Mouse (Mus musculus) forebrain, embryonic 16.5 days (tissue): ENCODE measurements at regions not wholly inside any gene's neighbourhood (a gene's known extent, or its start where the extent isn't known, plus 50 kb on each side); places are given as distances from the start of the nearest gene placed in this dataset.
A peak's percentile ranks its signal among the peaks of the same experiment; 100 is the strongest.

Source experiments
- ATAC-seq: fragments of 200-750 bp; cut with Nextera tagmentation; 2 replicates; pipeline ENCODE4 v1.8.0; 2017; ENCODE audit warnings: mild to moderate bottlenecking, moderate library complexity
- H3K27ac ChIP-seq: fragments of 300-500 bp; sonication (generic); 2 replicates; pipeline ENCODE4 v1.5.1; 2014; ENCODE audit warnings: low read length, control low read depth
- H3K27me3 ChIP-seq: fragments of 300-500 bp; sonication (generic); replicated peaks from 2 replicates; pipeline ENCODE4 v1.6.1; 2014; ENCODE audit warnings: low read length; ENCODE audit not compliant: control insufficient read depth, insufficient read depth
- H3K36me3 ChIP-seq: fragments of 300-500 bp; sonication (generic); 2 replicates; pipeline ENCODE4 v1.6.1; 2014; ENCODE audit not compliant: control insufficient read depth, insufficient read depth
- H3K4me1 ChIP-seq: fragments of 300-500 bp; sonication (generic); replicated peaks from 2 replicates; pipeline ENCODE4 v1.6.1; 2014; ENCODE audit warnings: low read length; ENCODE audit not compliant: control insufficient read depth, insufficient read depth
- H3K4me2 ChIP-seq: fragments of 300-500 bp; sonication (generic); 2 replicates; pipeline ENCODE4 v1.6.1; 2014; ENCODE audit warnings: mild to moderate bottlenecking, low read length, control low read depth
- H3K4me3 ChIP-seq: fragments of 300-500 bp; sonication (generic); replicated peaks from 2 replicates; pipeline ENCODE4 v1.5.1; 2014; ENCODE audit warnings: mild to moderate bottlenecking, low read length, control low read depth
- H3K9ac ChIP-seq: fragments of 300-500 bp; sonication (generic); replicated peaks from 2 replicates; pipeline ENCODE4 v1.6.1; 2014; ENCODE audit warnings: low read depth, low read length, control low read depth
- H3K9me3 ChIP-seq: fragments of 300-500 bp; sonication (generic); 2 replicates; pipeline ENCODE4 v1.6.1; 2016; ENCODE audit warnings: low read length; ENCODE audit not compliant: control insufficient read depth
- WGBS: fragments of 180-500 bp; shearing (Covaris S2); extraction: QIAGEN DNeasy Blood & Tissue Kit; methylation state at CpG from one replicate; pipeline ENCODE4 v1.1.7; 2014; 5-methylcytosine and 5-hydroxymethylcytosine counted together

DNA sequence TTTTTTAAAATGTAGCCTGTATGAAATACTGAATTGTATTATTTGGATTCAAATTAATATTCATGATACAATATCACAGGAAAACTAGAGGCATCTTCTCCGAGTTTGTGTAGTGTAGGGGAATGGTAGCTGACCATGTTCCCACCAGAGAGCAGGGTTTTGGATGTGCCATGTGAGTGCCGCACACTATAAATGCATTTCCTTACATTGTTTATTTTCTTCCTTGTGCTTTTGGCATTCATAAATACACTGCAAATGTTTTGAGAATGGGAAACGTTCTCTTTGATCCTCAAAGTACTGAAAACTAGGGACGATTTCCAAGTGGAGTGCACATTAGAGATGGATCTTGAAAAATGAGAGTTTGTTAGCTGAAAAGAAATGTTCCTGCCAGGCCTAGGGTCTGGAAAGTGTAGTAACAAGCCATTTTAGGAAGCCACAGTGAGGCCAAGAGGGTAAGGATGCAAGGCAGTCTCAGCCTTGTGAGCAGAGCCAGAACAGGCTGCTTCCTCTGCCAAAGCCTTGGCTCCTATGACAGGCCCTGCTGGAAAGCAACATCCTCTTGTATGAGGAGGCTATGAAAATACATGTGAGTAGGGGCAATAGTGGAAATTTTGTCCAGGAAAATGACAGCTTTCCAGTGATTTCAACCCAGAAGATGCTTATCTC is 331.8 kb downstream of the Inhba start:
- WGBS = 68% methylated on average over 4 of the region's 4 CpGs
- Histone ChIP-seq H3K4me1 (no peaks in the 10 kb centered on the region), H3K27ac (no peak overlapping the region), H3K9me3 (no peaks in the 10 kb centered on the region), H3K27me3 (no peaks in the 10 kb centered on the region), H3K36me3 (no peaks in the 10 kb centered on the region), H3K9ac (no peak overlapping the region), H3K4me2 (no peak overlapping the region), H3K4me3 (no peak overlapping the region)
- peak; percentile 62 for ATAC-seq

GRCm38 (mm10) chr13:16349353-16349752 is 337.7 kb downstream of the Inhba start:
- no peak overlapping the region for H3K9ac ChIP-seq
- H3K4me3 ChIP-seq = no peak overlapping the region
- H3K27me3 ChIP-seq = no peaks in the 10 kb centered on the region
- H3K4me1 ChIP-seq = no peaks in the 10 kb centered on the region
- no peak overlapping the region for H3K4me2 ChIP-seq
- H3K27ac ChIP-seq = no peak overlapping the region
- 31% methylated on average over 1 of the region's 1 CpGs for WGBS
- no peaks in the 10 kb centered on the region for H3K36me3 ChIP-seq
- H3K9me3 ChIP-seq = no peaks in the 10 kb centered on the region
- no peak for ATAC-seq

DNA sequence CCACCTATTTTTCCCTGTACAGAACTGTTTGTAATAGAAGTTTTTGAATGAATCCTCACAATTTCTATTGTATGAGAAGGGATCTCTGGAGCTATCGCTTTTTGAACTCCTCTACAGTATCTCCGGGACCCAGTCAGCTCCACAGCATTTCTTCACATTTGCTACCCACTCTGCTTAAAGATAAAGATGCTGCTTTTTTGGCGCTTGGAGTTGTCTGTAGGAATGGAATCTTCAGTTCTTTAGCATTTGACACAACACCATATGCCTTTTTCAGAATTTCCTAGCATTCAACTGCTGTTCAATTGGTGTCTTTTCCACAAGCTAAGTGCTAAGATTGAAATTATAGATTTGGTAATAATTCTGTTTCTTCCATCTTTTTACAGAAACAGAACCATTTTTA is 338.4 kb downstream of the Inhba start:
- Histone ChIP-seq H3K4me3 (no peak overlapping the region), H3K9ac (no peak overlapping the region), H3K4me2 (no peak overlapping the region), H3K27ac (no peak overlapping the region), H3K4me1 (no peaks in the 10 kb centered on the region), H3K27me3 (no peaks in the 10 kb centered on the region), H3K9me3 (no peaks in the 10 kb centered on the region), H3K36me3 (no peaks in the 10 kb centered on the region)
- 83% methylated on average over 3 of the region's 3 CpGs for WGBS
- ATAC-seq = peak; percentile 43; the same call in 1 of the 2 replicates

DNA sequence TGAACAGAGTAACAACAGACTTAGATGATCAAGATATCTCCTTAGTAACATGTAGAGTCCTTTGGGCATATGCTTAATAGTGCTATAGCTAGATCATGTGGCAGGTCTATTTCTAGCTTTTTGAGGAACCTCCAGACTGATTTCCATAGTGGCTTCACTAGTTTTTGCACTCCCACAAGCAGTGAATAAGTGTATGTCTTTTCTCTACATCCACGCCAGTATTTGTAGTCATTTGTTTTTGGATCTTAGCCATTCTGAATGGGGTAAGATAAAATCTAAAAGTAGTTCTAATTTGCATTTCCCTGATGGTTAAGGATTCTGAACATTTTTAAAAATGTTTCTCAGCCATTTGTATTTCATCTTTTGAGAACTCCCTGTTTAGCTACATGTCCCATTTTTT is 343.7 kb downstream of the Inhba start:
- no peak overlapping the region for H3K4me3 ChIP-seq
- no peaks in the 10 kb centered on the region for H3K9me3 ChIP-seq
- H3K9ac ChIP-seq = no peak overlapping the region
- no peaks in the 10 kb centered on the region for H3K27me3 ChIP-seq
- H3K27ac ChIP-seq = no peak overlapping the region
- WGBS = 65% methylated on average over 1 of the region's 1 CpGs
- H3K36me3 ChIP-seq = no peaks in the 10 kb centered on the region
- H3K4me2 ChIP-seq = no peak overlapping the region
- no peaks in the 10 kb centered on the region for H3K4me1 ChIP-seq
- ATAC-seq = no peak

DNA sequence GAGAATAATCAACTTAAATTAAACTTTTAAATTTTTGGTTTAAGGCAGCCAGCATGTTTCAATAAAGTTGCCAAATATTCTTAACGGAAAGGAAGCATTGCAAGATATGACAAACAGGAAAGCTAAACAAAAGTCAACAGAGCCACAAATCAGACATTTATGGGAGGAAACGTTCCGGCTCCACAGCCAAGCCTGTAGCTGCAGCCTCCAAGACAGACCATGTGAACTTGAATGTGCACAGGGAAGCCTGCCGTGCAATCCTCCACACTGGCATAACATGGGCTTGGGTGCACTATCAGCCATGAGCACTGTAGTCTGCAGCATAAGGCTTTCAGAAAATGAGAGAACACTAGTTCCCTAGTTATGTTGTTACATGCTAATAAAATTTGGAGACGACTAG is 367.8 kb downstream of the Inhba start:
- Histone ChIP-seq H3K9ac (no peak overlapping the region), H3K9me3 (no peaks in the 10 kb centered on the region), H3K4me3 (no peak overlapping the region), H3K36me3 (no peaks in the 10 kb centered on the region), H3K4me2 (no peak overlapping the region), H3K4me1 (no peaks in the 10 kb centered on the region), H3K27ac (no peak overlapping the region), H3K27me3 (no peaks in the 10 kb centered on the region)
- ATAC-seq = peak; percentile 86
- WGBS = 80% methylated on average over 5 of the region's 5 CpGs

DNA sequence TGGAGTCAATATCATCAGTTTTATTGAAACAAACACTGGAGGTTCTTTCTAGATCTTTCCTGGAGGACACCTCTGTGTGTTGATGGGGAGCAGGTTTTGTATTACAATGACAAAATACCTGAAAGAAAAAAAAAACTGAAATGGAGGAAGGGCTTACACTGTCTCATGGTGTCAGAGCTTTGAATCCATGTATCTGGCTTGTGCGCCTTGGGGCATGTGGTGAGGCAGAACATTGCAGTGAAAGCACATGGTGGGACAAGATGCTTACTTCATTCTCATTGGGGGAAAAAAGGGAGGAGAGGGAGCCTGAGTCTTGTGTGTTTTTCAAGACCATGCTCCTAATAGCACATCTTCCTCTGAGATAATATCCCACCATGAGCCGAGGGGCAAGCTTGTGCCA is 368.3 kb downstream of the Inhba start:
- no peaks in the 10 kb centered on the region for H3K27me3 ChIP-seq
- no peak overlapping the region for H3K9ac ChIP-seq
- no peaks in the 10 kb centered on the region for H3K36me3 ChIP-seq
- no peaks in the 10 kb centered on the region for H3K4me1 ChIP-seq
- H3K9me3 ChIP-seq = no peaks in the 10 kb centered on the region
- no peak overlapping the region for H3K4me3 ChIP-seq
- 92% methylated on average over 2 of the region's 2 CpGs for WGBS
- ATAC-seq = peak; percentile 57; the same call in 1 of the 2 replicates
- H3K4me2 ChIP-seq = no peak overlapping the region
- H3K27ac ChIP-seq = no peak overlapping the region

GRCm38 (mm10) chr13:16382936-16383511 is 371.4 kb downstream of the Inhba start:
- no peak overlapping the region for H3K27ac ChIP-seq
- no peaks in the 10 kb centered on the region for H3K4me1 ChIP-seq
- 79% methylated on average over 5 of the region's 5 CpGs for WGBS
- no peak overlapping the region for H3K9ac ChIP-seq
- no peaks in the 10 kb centered on the region for H3K27me3 ChIP-seq
- H3K4me2 ChIP-seq = no peak overlapping the region
- H3K9me3 ChIP-seq = no peaks in the 10 kb centered on the region
- no peak overlapping the region for H3K4me3 ChIP-seq
- no peaks in the 10 kb centered on the region for H3K36me3 ChIP-seq
- ATAC-seq = no peak

GRCm38 (mm10) chr13:16416356-16417019 is 404.8 kb downstream of the Inhba start:
- Histone ChIP-seq H3K27me3 (no peaks in the 10 kb centered on the region), H3K4me1 (no peaks in the 10 kb centered on the region), H3K9ac (no peak overlapping the region), H3K9me3 (no peaks in the 10 kb centered on the region), H3K4me3 (no peak overlapping the region), H3K4me2 (no peak overlapping the region), H3K27ac (no peak overlapping the region), H3K36me3 (no peaks in the 10 kb centered on the region)
- 52% methylated on average over 2 of the region's 2 CpGs for WGBS
- no peak for ATAC-seq

- Histone ChIP-seq H3K4me3 (no peak overlapping the region), H3K9ac (no peak overlapping the region), H3K9me3 (no peaks in the 10 kb centered on the region), H3K27me3 (no peaks in the 10 kb centered on the region), H3K4me2 (no peak overlapping the region), H3K27ac (no peak overlapping the region), H3K36me3 (no peaks in the 10 kb centered on the region), H3K4me1 (no peaks in the 10 kb centered on the region)
- 81% methylated on average over 2 of the region's 2 CpGs for WGBS
- ATAC-seq = no peak
Observed at GRCm38 (mm10) chr13:16424147-16424546, 412.5 kb downstream of the Inhba start.
